Mouse (Mus musculus): Measurements from ENCODE around the gene Fgfr2.

GRCm38 (mm10) chr7:131650277-131650676 lies 1472.9 kb downstream of the Fgfr2 start:
- TF ChIP-seq POLR2A (IDR thresholded peaks at IDR 0.05; ENCODE audit: low read depth, low read length): no peak
- TF ChIP-seq CTCF (conservative IDR thresholded peaks at IDR 0.05; ENCODE audit: insufficient read depth, insufficient read length, low read depth, low read length): no peak

All from kidney, adult 2 months (tissue).